Comparison of ENCODE assay signal across 8 mouse cellular contexts in genomic region chr7:109615601-109616000, GRCm38 (mm10).
DNase-seq lines count a peak whose midpoint lies in the region; ATAC-seq and TF ChIP-seq lines count a peak whose summit lies in the region.

No protein-coding gene starts in this region.

- TF ChIP-seq POLR2A in cortical plate, adult 2 months (IDR thresholded peaks at IDR 0.05; ENCODE audit: extremely low read depth, insufficient read depth, low read length) = no peak

- WGBS in heart, postnatal 0 days = 11% methylated on average over 4 of the region's 4 CpGs
- WGBS in liver, embryonic 16.5 days (ENCODE audit: insufficient replicate concordance) = 40% methylated on average over 4 of the region's 4 CpGs

- H3K9me3 ChIP-seq in heart, postnatal 0 days (replicated peaks; ENCODE audit: control insufficient read depth, low read length) = no peaks in the 10 kb centered on the region
- no peaks in the 10 kb centered on the region for H3K9me3 ChIP-seq in liver, embryonic 16.5 days (replicated peaks; ENCODE audit: control insufficient read depth, low read length)

- no peak for TF ChIP-seq CTCF in cortical plate, adult 2 months (IDR thresholded peaks at IDR 0.05; ENCODE audit: extremely low read depth, insufficient read depth, low read length)
- no peak for TF ChIP-seq CTCF in heart, postnatal 0 days (IDR thresholded peaks at IDR 0.05; ENCODE audit: low read depth)

- H3K27me3 ChIP-seq in heart, postnatal 0 days (ENCODE audit: control insufficient read depth, insufficient read depth, low read length) = no peaks in the 10 kb centered on the region
- H3K27me3 ChIP-seq in liver, embryonic 16.5 days (ENCODE audit: control insufficient read depth, insufficient read depth, low read depth, low read length) = no peaks in the 10 kb centered on the region

- peak overlapping the region; percentile 73 for H3K4me2 ChIP-seq in heart, postnatal 0 days (ENCODE audit: low read depth, low read length)
- peak overlapping the region; percentile 58 for H3K4me2 ChIP-seq in liver, embryonic 16.5 days (ENCODE audit: low read depth, low read length)

- H3K4me1 ChIP-seq in cortical plate, adult 2 months (ENCODE audit: control insufficient read depth, insufficient read depth, low read length) = peaks cover 7% of the 10 kb centered on the region
- peaks cover 51% of the 10 kb centered on the region for H3K4me1 ChIP-seq in heart, postnatal 0 days (ENCODE audit: control insufficient read depth, insufficient read depth)
- H3K4me1 ChIP-seq in liver, embryonic 16.5 days (ENCODE audit: control insufficient read depth, low read depth, low read length) = peaks cover 21% of the 10 kb centered on the region

- TF ChIP-seq EP300 in heart, postnatal 0 days (IDR thresholded peaks at IDR 0.05; ENCODE audit: low read depth) = no peak

- peak overlapping the region; percentile 41 for H3K4me3 ChIP-seq in cortical plate, adult 2 months (ENCODE audit: insufficient read depth, low read length)
- peak overlapping the region; percentile 53 for H3K4me3 ChIP-seq in heart, postnatal 0 days (ENCODE audit: low read depth, low read length)
- peak overlapping the region; percentile 41; the same call in 1 of the 2 replicates for H3K4me3 ChIP-seq in liver, embryonic 16.5 days (ENCODE audit: low read depth, low read length)

- H3K9ac ChIP-seq in heart, postnatal 0 days (replicated peaks; ENCODE audit: low read depth, low read length) = peak overlapping the region; percentile 61
- H3K9ac ChIP-seq in liver, embryonic 16.5 days (ENCODE audit: low read depth, low read length) = no peak overlapping the region; the same call in 1 of the 2 replicates

- H3K27ac ChIP-seq in cortical plate, adult 2 months (ENCODE audit: insufficient read depth, low read length) = 0 out of 2 replicates have a peak overlapping the region, but pooled peaks have one; percentile 62
- peak overlapping the region; percentile 94 for H3K27ac ChIP-seq in heart, postnatal 0 days (ENCODE audit: low read depth)
- H3K27ac ChIP-seq in liver, embryonic 16.5 days (ENCODE audit: low read length) = no peak overlapping the region

- H3K36me3 ChIP-seq in heart, postnatal 0 days (replicated peaks; ENCODE audit: control insufficient read depth, insufficient read depth, low read length) = no peaks in the 10 kb centered on the region; the same call in 1 of the 2 replicates
- no peaks in the 10 kb centered on the region for H3K36me3 ChIP-seq in liver, embryonic 16.5 days (ENCODE audit: control insufficient read depth, insufficient read depth)

- DNase-seq in heart, adult 11 months = peak; percentile 91
- no peak for DNase-seq in heart, postnatal 4 days
- DNase-seq in heart, postnatal 0 days (ENCODE audit: low spot score) = no peak
- no peak for DNase-seq in gastrocnemius, adult 8-10 months (ENCODE audit: low spot score in 2 of 2)
- DNase-seq in thymus, postnatal 36 days = no peak

- ATAC-seq in heart, postnatal 0 days (ENCODE audit: insufficient read depth, low read depth) = no peak
- no peak for ATAC-seq in liver, embryonic 16.5 days (ENCODE audit: low read depth)
- ATAC-seq in activated CD4-positive, CD25-positive, alpha-beta regulatory T cell, adult 4 months = no peak
